Mouse (Mus musculus): ENCODE measurements at regions not wholly inside any gene's neighbourhood (a gene's known extent, or its start where the extent isn't known, plus 50 kb on each side); places are given as distances from the start of the nearest gene placed in this dataset.

DNA sequence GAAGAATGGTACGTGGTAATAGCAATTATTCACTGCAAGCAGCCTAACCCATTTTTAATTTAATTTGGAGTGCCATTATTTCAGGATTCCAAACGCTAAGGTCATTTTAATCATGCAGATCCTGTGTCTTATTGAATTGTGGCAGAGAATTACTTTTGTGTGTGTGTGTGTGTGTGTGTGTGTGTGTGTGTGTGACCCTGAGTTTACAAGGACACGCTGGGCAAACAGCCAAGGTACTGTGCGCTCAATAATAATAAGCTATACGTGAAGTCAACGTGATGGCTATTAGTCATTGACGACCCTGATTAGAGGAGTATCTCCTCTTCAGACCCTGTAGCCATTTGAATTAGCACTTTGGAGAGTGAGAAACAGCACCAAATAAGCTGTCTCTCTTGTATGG, 144.1 kb downstream of the Klf7 start:
- DNase-seq: no peak

DNA sequence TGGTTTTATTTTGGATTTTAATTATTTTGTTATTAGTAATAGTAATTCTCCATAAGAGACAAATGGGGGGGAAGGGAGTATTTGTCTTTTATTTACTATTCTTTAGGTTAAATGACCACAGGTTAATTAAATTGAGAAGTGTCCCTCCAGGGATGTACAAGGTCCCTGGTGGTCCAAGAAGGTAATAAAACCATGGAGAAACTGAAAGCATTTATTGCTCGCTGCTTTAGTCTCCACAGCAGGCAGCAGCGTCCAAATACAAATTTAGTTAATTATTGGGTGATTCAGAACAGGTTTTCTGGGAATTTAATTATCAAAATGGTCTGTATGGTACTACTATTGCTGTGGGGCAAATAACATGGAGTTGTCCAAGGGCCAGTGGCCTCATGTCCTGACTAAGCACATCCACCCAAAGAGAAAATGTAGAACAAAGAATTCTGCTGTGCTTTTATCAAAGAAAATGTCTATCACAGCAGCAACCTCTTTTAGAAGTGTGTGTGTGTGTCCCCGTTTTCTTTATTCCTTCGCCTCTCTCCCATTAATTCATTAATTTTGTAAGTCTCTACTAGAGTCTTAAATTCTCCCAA, 144.7 kb downstream of the Klf7 start:
- DNase-seq: no peak

GRCm38 (mm10) chr1:63976862-63977261, 145.2 kb downstream of the Klf7 start:
- DNase-seq: no peak

GRCm38 (mm10) chr1:63967849-63968248, 154.2 kb downstream of the Klf7 start:
- no peak for DNase-seq

DNA sequence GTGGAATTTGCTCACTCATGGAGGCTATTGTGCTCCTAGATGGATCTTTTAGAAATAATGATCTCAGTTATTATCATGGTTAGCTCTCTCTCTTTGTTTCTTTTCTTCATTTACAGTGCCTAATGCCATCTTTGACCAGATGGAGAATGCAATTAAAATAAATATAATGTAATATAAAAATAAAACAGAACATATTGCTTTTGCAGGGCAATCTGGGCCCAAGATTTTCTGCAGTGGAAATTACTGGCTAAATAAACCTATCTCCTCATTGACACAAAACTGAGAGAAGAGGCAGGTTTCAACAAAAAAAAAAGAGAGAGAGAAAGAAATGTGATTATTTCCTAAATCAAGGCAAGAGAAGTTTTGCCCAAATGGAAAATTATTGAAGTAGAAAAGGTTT, 156.6 kb downstream of the Klf7 start:
- DNase-seq: no peak

- no peak for DNase-seq
Measured at GRCm38 (mm10) chr1:63964519-63964918, 157.6 kb downstream of the Klf7 start.

- peak; percentile 40 for DNase-seq
Measured at GRCm38 (mm10) chr1:63955701-63956355, 166.3 kb downstream of the Klf7 start.

- DNase-seq: peak; percentile 7
Measured at GRCm38 (mm10) chr1:63954876-63955513, 167.1 kb downstream of the Klf7 start.

DNA sequence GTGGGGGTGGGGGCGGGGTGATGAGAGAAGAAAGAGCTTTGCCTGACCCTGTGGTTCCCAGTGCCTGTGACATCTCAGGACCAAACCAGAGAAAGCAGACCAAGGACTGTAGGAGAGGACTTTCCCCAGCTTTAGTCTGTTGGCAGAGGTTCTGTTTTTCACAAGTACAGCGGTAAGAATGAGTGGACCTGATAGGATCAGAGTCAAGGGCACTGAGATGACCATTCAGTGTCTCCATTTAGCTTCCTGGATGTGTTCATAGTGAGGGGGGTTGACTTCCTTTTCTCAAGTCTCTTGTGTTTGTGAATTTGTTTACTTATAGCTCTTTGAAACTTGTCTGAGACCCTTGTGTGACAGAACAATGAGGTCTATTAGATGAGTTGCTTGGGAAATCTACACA, 167.9 kb downstream of the Klf7 start:
- peak; percentile 34 for DNase-seq

- DNase-seq: peak; percentile 93
Measured at GRCm38 (mm10) chr1:63953229-63953883, 168.7 kb downstream of the Klf7 start.

DNA sequence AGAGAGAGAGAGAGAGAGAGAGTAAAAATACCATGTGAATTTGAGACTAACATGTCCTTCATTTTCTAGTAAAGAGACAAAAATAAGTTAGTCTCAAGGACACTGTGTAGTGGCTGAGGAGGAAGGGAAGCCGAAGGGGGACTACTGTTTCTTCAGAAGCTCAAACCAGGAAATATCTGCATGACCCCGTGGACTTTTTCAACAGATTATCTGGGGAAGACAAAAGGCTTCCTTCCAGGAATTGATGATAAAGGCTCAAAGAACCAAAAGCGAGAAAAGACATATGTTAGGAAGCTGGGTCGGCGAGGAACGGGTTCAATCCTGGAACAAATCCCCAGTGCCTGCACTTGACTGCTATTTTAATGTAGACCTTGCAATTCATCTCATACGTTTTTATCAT, 170.4 kb downstream of the Klf7 start:
- DNase-seq: peak; percentile 76

- DNase-seq: peak; percentile 28
Measured at GRCm38 (mm10) chr1:63947278-63947677, 174.8 kb downstream of the Klf7 start.

GRCm38 (mm10) chr1:63946834-63947233, 175.2 kb downstream of the Klf7 start:
- DNase-seq: peak; percentile 6

GRCm38 (mm10) chr1:63944786-63945185, 175.7 kb upstream of the 4933402D24Rik start:
- DNase-seq: peak; percentile 71

DNA sequence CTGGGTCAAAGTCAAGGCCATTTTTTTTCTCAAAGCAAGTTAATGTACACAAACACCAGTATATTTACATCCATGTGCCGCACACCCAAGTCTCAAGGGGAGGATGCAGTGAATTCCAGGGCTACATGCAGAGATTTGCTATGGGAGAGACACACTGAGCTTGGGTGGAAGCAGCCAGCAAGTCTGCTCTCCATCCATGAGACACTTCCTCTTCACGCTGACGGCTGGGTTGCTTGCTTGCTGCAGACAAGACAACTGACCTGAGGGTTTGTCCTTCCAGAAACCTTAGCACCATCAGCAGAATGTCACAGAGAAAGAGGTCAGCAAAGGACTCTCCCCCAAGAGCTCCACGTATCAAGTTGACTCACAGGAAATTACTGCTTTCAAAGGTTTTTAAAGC, 169.3 kb upstream of the 4933402D24Rik start:
- peak; percentile 80 for DNase-seq

DNA sequence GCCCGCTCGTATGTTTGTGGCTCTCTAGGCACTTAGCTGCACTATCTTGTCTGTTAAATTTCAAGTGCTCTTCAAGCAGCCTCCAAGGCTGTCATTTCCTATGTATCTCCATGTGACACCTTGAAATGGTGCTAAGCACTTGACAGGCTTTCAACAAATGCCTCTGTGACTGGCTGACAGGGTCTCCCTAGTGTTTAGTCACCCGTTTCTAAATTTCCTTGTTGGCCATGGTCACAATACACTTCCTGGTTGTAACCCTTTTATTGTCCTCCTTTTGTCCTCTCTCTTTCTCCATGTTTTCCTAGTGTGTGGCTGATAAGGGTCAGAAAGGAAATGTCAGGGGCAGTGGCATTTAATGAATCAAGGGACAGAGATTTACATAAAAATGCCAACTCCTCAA, 168.4 kb upstream of the 4933402D24Rik start:
- DNase-seq: peak; percentile 63

DNA sequence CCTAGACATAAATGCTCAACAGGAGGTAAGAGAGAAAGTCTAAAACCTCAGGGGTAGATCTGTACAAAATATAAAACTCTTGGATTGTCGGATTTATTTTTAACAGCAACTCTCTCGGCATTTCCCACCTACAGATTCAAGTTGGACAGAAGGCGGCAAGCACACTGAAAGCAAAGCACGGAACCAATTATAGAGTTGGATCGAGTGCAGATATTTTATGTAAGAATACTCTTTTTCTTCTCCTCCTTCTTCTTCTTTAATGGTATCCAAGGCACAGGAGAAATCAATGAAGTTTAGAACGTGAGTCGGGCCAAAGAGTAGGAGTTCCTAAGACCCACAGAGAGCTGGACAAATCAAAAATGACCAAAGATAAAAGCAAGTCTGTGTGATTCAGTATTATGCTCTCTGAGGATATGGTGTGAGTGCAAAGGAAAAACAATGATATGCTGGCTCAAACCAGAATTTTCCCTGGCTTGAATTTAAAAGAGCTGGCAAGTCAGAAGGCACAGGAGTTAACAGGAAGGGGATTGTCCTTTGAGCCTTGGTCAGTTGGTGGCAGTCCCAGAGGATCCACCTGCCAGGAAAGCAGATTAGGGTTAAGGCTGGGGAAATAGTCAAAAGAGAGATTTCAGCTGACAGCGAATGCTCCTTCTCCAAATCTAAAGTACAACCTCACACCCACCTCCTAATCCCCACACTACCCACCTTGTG, 165.7 kb upstream of the 4933402D24Rik start:
- peak; percentile 72 for DNase-seq

DNA sequence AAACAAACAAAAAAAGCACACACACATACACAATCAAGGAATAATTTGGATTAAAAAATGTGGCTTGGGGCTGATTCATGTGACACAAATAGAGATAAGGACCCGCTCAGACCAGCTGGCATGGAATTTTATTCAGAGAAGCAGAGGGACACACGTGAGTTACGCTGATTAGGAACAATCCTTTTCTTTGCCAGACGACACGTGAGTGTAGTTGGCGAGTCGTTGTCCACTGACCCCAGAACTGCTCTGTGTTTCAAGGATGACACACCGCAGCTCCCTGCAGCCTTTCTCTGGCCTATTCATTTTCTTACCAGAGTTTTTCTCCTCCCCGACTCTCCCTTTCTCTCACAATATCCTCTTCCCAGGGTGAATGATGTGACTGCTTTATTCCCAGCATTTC, 163.4 kb upstream of the 4933402D24Rik start:
- DNase-seq: peak; percentile 44

DNA sequence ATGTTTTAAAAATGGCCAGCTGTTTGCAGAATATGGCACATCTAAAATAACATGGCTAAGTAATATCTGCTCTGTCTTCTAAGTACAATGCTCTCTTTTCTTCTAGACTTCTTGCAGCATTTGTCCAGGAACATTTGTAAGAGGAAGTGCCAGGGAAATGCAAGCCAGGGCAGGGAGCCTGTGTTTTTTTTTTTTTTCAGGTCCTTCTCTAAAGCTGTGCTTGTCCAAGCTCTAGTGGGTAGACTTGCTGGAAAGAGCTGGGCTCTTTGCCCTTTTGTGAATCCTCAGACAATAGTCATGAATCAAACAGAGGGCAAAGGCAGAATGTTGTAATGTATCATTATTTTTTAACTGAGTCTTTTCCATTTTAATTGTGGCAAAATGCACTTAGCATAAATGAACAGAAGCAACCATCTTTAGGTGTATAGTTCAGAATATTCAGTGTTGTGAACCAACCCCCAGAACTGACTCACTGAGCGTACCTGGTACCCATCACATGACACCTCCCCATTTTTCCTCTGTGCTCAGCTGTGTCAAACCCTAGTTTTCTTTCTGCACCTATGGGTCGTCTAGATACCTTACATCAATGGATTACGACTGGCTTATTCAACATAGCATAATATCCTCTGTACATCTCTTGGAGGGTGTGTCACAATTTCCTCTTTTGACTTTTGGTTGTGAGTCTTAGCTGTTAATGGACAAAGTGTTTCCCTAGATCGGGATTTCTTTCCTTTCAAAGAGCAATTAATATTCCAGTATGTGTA, 160.5 kb upstream of the 4933402D24Rik start:
- peak; percentile 54 for DNase-seq

GRCm38 (mm10) chr1:63928850-63929249, 159.8 kb upstream of the 4933402D24Rik start:
- peak; percentile 72 for DNase-seq

- peak; percentile 68 for DNase-seq
Measured at GRCm38 (mm10) chr1:63928361-63928760, 159.3 kb upstream of the 4933402D24Rik start.

DNA sequence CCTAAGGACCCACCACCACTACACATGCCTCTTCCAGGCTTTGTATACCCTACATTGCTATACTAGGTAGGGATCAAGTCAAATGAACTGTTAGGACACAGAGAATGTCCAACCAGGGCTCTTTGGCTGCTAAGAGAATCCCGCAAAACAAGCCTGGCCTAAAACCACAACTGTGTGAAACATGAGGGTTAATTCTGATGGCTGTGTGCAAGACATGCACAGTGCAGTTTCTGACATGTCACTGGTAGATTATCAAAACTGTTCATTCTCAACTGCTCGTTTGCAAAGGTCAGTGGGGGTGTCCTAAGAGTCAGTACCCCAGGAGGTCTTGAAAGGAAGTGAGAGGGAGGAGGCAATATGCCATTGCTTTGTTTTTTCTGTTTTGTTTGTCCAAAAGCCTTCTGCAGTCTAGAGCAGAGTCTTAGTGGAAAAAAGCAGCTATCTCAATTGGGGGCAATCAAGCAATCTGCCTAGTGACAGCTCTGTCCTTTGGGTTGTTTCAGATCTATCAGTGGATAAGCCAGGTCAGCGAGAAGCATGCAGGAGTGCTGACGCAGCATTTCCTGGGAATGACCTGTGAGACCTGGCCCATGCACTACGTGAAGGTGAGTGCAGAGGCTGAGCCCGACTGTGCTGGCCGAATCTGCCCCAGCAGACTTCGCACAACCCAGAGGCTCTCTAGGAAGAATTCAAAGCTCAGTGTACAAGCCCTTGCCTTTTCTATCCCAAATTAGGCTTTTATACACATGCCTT, 151.3 kb upstream of the 4933402D24Rik start:
- DNase-seq: peak; percentile 64

Data from heart, adult 11 months (tissue).